Mouse (Mus musculus) kidney, adult 2 months (tissue): Measurements from ENCODE around the gene Acot8.

Experiments
- CTCF ChIP-seq: fragments of 200-500 bp; conservative IDR thresholded peaks from 2 replicates; pipeline ENCODE4 v1.5.1; 2011; ENCODE audit warnings: low read depth, mild to moderate bottlenecking, control low read depth, low read length, moderate library complexity, mixed read lengths; ENCODE audit not compliant: insufficient read depth, insufficient read length
- POLR2A ChIP-seq: fragments of 200-500 bp; IDR thresholded peaks from one replicate; pipeline ENCODE4 v1.6.1; 2011; ENCODE audit warnings: low read depth, low read length, control low read depth

- TF ChIP-seq CTCF = no peak
- no peak for TF ChIP-seq POLR2A
Observed at GRCm38 (mm10) chr2:164805332-164805718, 643 bp upstream of the Acot8 start.
